Mouse (Mus musculus) lung, postnatal 10 days (tissue): Measurements from ENCODE around the gene Zfp334.

Experiments
- DNase-seq: peaks from one replicate; pipeline ENCODE4 v3.0.0; 2021

Zfp334 gene

GRCm38 (mm10) chr2:165371066-165371465 lies 17.0 kb downstream of the Zfp334 start:
- DNase-seq: no peak

- DNase-seq: no peak
Observed at GRCm38 (mm10) chr2:165370348-165370747, 17.7 kb downstream of the Zfp334 start.

- DNase-seq: no peak
Observed at GRCm38 (mm10) chr2:165368496-165368895, 19.6 kb downstream of the Zfp334 start, which contains the start of gene Zfp663. Gene Zfp663, minus strand, starts transcription at chr2:165368729.

- peak; percentile 52 for DNase-seq
Observed at GRCm38 (mm10) chr2:165367868-165368439, 20.1 kb downstream of the Zfp334 start.

- DNase-seq: peak; percentile 84
Observed at GRCm38 (mm10) chr2:165367047-165367520, 21.0 kb downstream of the Zfp334 start.

- peak; percentile 71 for DNase-seq
Observed at GRCm38 (mm10) chr2:165364334-165365091, 23.5 kb downstream of the Zfp334 start.

GRCm38 (mm10) chr2:165363282-165363681 lies 24.8 kb downstream of the Zfp334 start:
- no peak for DNase-seq

- DNase-seq: peak; percentile 77
Observed at GRCm38 (mm10) chr2:165360861-165361260, 27.2 kb downstream of the Zfp334 start.

GRCm38 (mm10) chr2:165351828-165352513 lies 36.1 kb downstream of the Zfp334 start:
- no peak for DNase-seq

- peak; percentile 50 for DNase-seq
Observed at GRCm38 (mm10) chr2:165349466-165349865, 38.6 kb downstream of the Zfp334 start.

GRCm38 (mm10) chr2:165346180-165346579 lies 41.9 kb downstream of the Zfp334 start:
- no peak for DNase-seq

- DNase-seq: peak; percentile 77
Observed at GRCm38 (mm10) chr2:165337191-165337590, 50.9 kb downstream of the Zfp334 start.

GRCm38 (mm10) chr2:165332610-165333210 lies 55.3 kb downstream of the Zfp334 start:
- peak; percentile 49 for DNase-seq

- no peak for DNase-seq
Observed at GRCm38 (mm10) chr2:165329703-165330102, 58.4 kb downstream of the Zfp334 start.

- DNase-seq: no peak
Observed at GRCm38 (mm10) chr2:165328746-165329145, 59.3 kb downstream of the Zfp334 start.

- no peak for DNase-seq
Observed at GRCm38 (mm10) chr2:165327386-165327785, 60.7 kb downstream of the Zfp334 start.

- DNase-seq: peak; percentile 99
Observed at GRCm38 (mm10) chr2:165326304-165327190, 61.5 kb downstream of the Zfp334 start, which contains the start of gene Elmo2. Gene Elmo2, minus strand, starts transcription at chr2:165326479.

GRCm38 (mm10) chr2:165325521-165326303 lies 62.3 kb downstream of the Zfp334 start:
- peak; percentile 51 for DNase-seq
